ENCODE assay signal across 18 mouse cellular contexts in genomic region chr4:152418229-152419060, GRCm38 (mm10). TPM values are rescaled to one million over a fixed set of nuclear protein-coding genes. Genes with fewer than 3 reads are reported as not detected.
DNase-seq lines count a peak whose midpoint lies in the region; ATAC-seq and TF ChIP-seq lines count a peak whose summit lies in the region.
"Had no signal": no experiment of that assay in that cellular context is flagged by ENCODE, and none has a peak within 500 bp of the region (broad histone marks: within the 10 kb centered on the region; RNA-seq: fewer than 3 reads in every experiment).

No protein-coding gene starts in this region.

- H3K36me3 ChIP-seq in forebrain, embryonic 10.5 days (replicated peaks) = no peaks in the 10 kb centered on the region
- H3K36me3 ChIP-seq in forebrain, embryonic 11.5 days (ENCODE audit: control insufficient read depth, insufficient read depth, low read length) = no peaks in the 10 kb centered on the region
- no peaks in the 10 kb centered on the region for H3K36me3 ChIP-seq in neural tube, embryonic 15.5 days
- H3K36me3 ChIP-seq in midbrain, embryonic 16.5 days (ENCODE audit: control insufficient read depth, insufficient read depth, low read length) = no peaks in the 10 kb centered on the region
- H3K36me3 ChIP-seq: heart, embryonic 10.5 days; liver, embryonic 15.5 days had no signal

- H3K4me1 ChIP-seq in forebrain, embryonic 10.5 days = peaks cover 30% of the 10 kb centered on the region
- no peaks in the 10 kb centered on the region for H3K4me1 ChIP-seq in forebrain, embryonic 11.5 days (replicated peaks; ENCODE audit: control insufficient read depth, insufficient read depth, low read length)
- H3K4me1 ChIP-seq in neural tube, embryonic 15.5 days = peaks cover 7% of the 10 kb centered on the region; the same call in 1 of the 2 replicates
- peaks cover 5% of the 10 kb centered on the region; the same call in 1 of the 2 replicates for H3K4me1 ChIP-seq in midbrain, embryonic 16.5 days (ENCODE audit: control insufficient read depth, insufficient read depth, low read length)
- H3K4me1 ChIP-seq: liver, embryonic 15.5 days had no signal

- no peak overlapping the region for H3K4me2 ChIP-seq in forebrain, embryonic 11.5 days (ENCODE audit: low read depth, low read length, severe bottlenecking)
- no peak overlapping the region for H3K4me2 ChIP-seq in neural tube, embryonic 15.5 days
- H3K4me2 ChIP-seq in midbrain, embryonic 16.5 days (ENCODE audit: low read length) = no peak overlapping the region
- H3K4me2 ChIP-seq: liver, embryonic 15.5 days had no signal

- TF ChIP-seq CTCF in left cerebral cortex, adult 2 months (IDR thresholded peaks at IDR 0.05) = no peak

- peaks cover 3% of the 10 kb centered on the region; the same call in 1 of the 2 replicates for H3K9me3 ChIP-seq in forebrain, embryonic 10.5 days
- no peaks in the 10 kb centered on the region for H3K9me3 ChIP-seq in forebrain, embryonic 11.5 days (ENCODE audit: control insufficient read depth, low read length)
- no peaks in the 10 kb centered on the region for H3K9me3 ChIP-seq in neural tube, embryonic 15.5 days (replicated peaks)
- no peaks in the 10 kb centered on the region for H3K9me3 ChIP-seq in midbrain, embryonic 16.5 days (replicated peaks; ENCODE audit: control insufficient read depth, low read length, poor library complexity, severe bottlenecking)
- H3K9me3 ChIP-seq: heart, embryonic 10.5 days; liver, embryonic 15.5 days had no signal

- no peak overlapping the region for H3K4me3 ChIP-seq in forebrain, embryonic 10.5 days
- no peak overlapping the region for H3K4me3 ChIP-seq in forebrain, embryonic 11.5 days (ENCODE audit: low read depth, low read length)
- no peak overlapping the region for H3K4me3 ChIP-seq in neural tube, embryonic 15.5 days (replicated peaks)
- no peak overlapping the region for H3K4me3 ChIP-seq in midbrain, embryonic 16.5 days (ENCODE audit: low read depth, low read length)
- H3K4me3 ChIP-seq in left cerebral cortex, adult 2 months = no peak overlapping the region
- H3K4me3 ChIP-seq: heart, embryonic 10.5 days; liver, embryonic 15.5 days had no signal

- ATAC-seq in forebrain, embryonic 11.5 days (replicated peaks; ENCODE audit: low FRiP score) = no peak
- no peak; the same call in 1 of the 2 replicates for ATAC-seq in neural tube, embryonic 15.5 days (ENCODE audit: low FRiP score)
- 0 out of 2 replicates have a peak, but pooled peaks have one; percentile 13 for ATAC-seq in midbrain, embryonic 16.5 days
- ATAC-seq: forebrain, postnatal 0 days had no signal

- no peak overlapping the region for H3K9ac ChIP-seq in forebrain, embryonic 11.5 days (ENCODE audit: low read length)
- no peak overlapping the region for H3K9ac ChIP-seq in neural tube, embryonic 15.5 days (replicated peaks)
- H3K9ac ChIP-seq in midbrain, embryonic 16.5 days (ENCODE audit: low read depth, low read length) = no peak overlapping the region
- H3K9ac ChIP-seq: forebrain, postnatal 0 days; liver, embryonic 15.5 days had no signal

- peak overlapping the region; percentile 32; the same call in 1 of the 2 replicates for H3K27ac ChIP-seq in forebrain, embryonic 10.5 days
- H3K27ac ChIP-seq in forebrain, embryonic 11.5 days (ENCODE audit: low read depth, low read length) = no peak overlapping the region
- H3K27ac ChIP-seq in neural tube, embryonic 15.5 days (replicated peaks) = no peak overlapping the region
- H3K27ac ChIP-seq in midbrain, embryonic 16.5 days (ENCODE audit: low read length) = no peak overlapping the region
- H3K27ac ChIP-seq in left cerebral cortex, adult 2 months = no peak overlapping the region
- H3K27ac ChIP-seq: heart, embryonic 10.5 days; liver, embryonic 15.5 days had no signal

- DNase-seq in forebrain, embryonic 10.5 days (ENCODE audit: extremely low spot score, low spot score) = no peak
- no peak for DNase-seq in forebrain, embryonic 11.5 days (ENCODE audit: low spot score)
- DNase-seq in neural tube, embryonic 10.5 days (ENCODE audit: extremely low spot score, low spot score) = peak; percentile 16
- no peak for DNase-seq in left cerebral cortex, adult 2 months (ENCODE audit: extremely low spot score in 1 of 2, low spot score in 2 of 2)
- DNase-seq in spleen, adult 18-20 months = no peak
- no peak for DNase-seq in urinary bladder, adult 2 months (ENCODE audit: low spot score)
- DNase-seq: adrenal gland, postnatal 36 days; cerebellum, postnatal 10 days; forebrain, postnatal 0 days; kidney, adult 8-10 months; layer of hippocampus, postnatal 36 days; lung, postnatal 14 days; right cerebral cortex, postnatal 4 days; thymus, postnatal 36 days had no signal

- WGBS in forebrain, embryonic 10.5 days = 42% methylated on average over 28 of the region's 28 CpGs
- WGBS in forebrain, embryonic 11.5 days = 38% methylated on average over 28 of the region's 28 CpGs
- 44% methylated on average over 28 of the region's 28 CpGs for WGBS in neural tube, embryonic 15.5 days
- 24% methylated on average over 26 of the region's 28 CpGs for WGBS in midbrain, embryonic 16.5 days

- intact Hi-C loops in left cerebral cortex, adult 2 months (cut with DNase I) = no loop called here

- peaks cover 13% of the 10 kb centered on the region for H3K27me3 ChIP-seq in forebrain, embryonic 10.5 days (ENCODE audit: poor library complexity, severe bottlenecking)
- no peaks in the 10 kb centered on the region for H3K27me3 ChIP-seq in forebrain, embryonic 11.5 days (ENCODE audit: control insufficient read depth, insufficient read depth, low read length)
- no peaks in the 10 kb centered on the region for H3K27me3 ChIP-seq in neural tube, embryonic 15.5 days (replicated peaks)
- no peaks in the 10 kb centered on the region for H3K27me3 ChIP-seq in midbrain, embryonic 16.5 days (ENCODE audit: control insufficient read depth, insufficient read depth, low read depth, low read length)
- H3K27me3 ChIP-seq: liver, embryonic 15.5 days had no signal

RNA-seq across cellular contexts. Expression of gene Nphp4, which starts 58.1 kb away (rescaled TPM):
- polyA plus RNA-seq in forebrain, embryonic 10.5 days (2016; fragmentation: Nextera tagmentation; extraction: Ambion mirVana) = 6.5 TPM in 2 replicates
- 5.9 and 7.6 TPM in 2 replicates for polyA plus RNA-seq in forebrain, embryonic 11.5 days (2014; fragmentation: Nextera tagmentation; extraction: Ambion mirVana)
- 4.9 and 5.4 TPM in 2 replicates for polyA plus RNA-seq in neural tube, embryonic 15.5 days (2015; fragmentation: Nextera tagmentation; extraction: Ambion mirVana)
- polyA plus RNA-seq in midbrain, embryonic 16.5 days (2015; fragmentation: Nextera tagmentation; extraction: Ambion mirVana) = 5.7 and 6.4 TPM in 2 replicates
- total RNA-seq in left cerebral cortex, adult 2 months (2021) = 10 to 100 TPM; 22.8 to 24.9 TPM
- 1.2 and 1.6 TPM in 2 replicates for polyA plus RNA-seq in urinary bladder, adult 2 months (2012; rRNA removed)

RNA-seq across cellular contexts. Expression of gene Kcnab2, which starts 59.2 kb away (rescaled TPM):
- 10.1 and 11.2 TPM in 2 replicates for polyA plus RNA-seq in forebrain, embryonic 10.5 days (2016; fragmentation: Nextera tagmentation; extraction: Ambion mirVana)
- 10.5 and 13.2 TPM in 2 replicates for polyA plus RNA-seq in forebrain, embryonic 11.5 days (2014; fragmentation: Nextera tagmentation; extraction: Ambion mirVana)
- polyA plus RNA-seq in neural tube, embryonic 15.5 days (2015; fragmentation: Nextera tagmentation; extraction: Ambion mirVana) = 37.1 and 50.5 TPM in 2 replicates
- polyA plus RNA-seq in midbrain, embryonic 16.5 days (2015; fragmentation: Nextera tagmentation; extraction: Ambion mirVana) = 23.6 and 29.8 TPM in 2 replicates
- total RNA-seq in left cerebral cortex, adult 2 months (2021) = 100 to 1,000 TPM; 375 to 385 TPM
- polyA plus RNA-seq in urinary bladder, adult 2 months (2012; rRNA removed) = 1.8 and 2.7 TPM in 2 replicates
